Mouse (Mus musculus): ENCODE data around the gene Dysf. TPM values are rescaled to one million over a fixed set of nuclear protein-coding genes. Genes with fewer than 3 reads are reported as not detected.

The Dysf gene
- polyA plus RNA-seq, 1 experiment from 2014 or later, result 2.4 TPM

DNA sequence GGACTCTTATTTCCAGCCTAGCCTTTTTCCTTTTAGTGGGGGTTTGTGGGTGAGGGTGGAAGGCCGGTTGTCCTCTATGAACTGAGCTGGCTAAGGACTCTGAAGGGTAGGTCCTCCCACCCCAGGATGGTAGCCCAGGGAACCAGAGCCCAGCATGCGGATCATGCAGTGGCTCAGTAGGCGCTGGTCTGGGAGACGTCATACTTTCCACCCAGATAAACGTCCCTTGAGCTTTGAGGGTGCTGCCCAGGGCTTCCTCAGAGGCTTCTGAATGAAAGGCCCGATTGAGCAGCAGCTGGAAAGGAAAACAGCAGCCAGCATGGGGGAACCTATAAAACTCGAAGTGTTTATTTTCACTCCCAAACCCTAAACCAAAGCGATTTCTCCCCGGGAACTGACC is 123.1 kb downstream of the Dysf start:
- H3K4me2 ChIP-seq, result no peak overlapping the region
- no peak overlapping the region for H3K9ac ChIP-seq
- H3K4me3 ChIP-seq, result no peak overlapping the region
- no peak overlapping the region for H3K27ac ChIP-seq
- no peaks in the 10 kb centered on the region for H3K9me3 ChIP-seq
- no peak for ATAC-seq (ENCODE audit: low FRiP score)
- H3K4me1 ChIP-seq (replicated peaks), result peaks cover 7% of the 10 kb centered on the region
- 73% methylated on average over 9 of the region's 9 CpGs for WGBS
- H3K27me3 ChIP-seq, result peaks cover 3% of the 10 kb centered on the region; the same call in 1 of the 2 replicates
- H3K36me3 ChIP-seq, result no peaks in the 10 kb centered on the region

DNA sequence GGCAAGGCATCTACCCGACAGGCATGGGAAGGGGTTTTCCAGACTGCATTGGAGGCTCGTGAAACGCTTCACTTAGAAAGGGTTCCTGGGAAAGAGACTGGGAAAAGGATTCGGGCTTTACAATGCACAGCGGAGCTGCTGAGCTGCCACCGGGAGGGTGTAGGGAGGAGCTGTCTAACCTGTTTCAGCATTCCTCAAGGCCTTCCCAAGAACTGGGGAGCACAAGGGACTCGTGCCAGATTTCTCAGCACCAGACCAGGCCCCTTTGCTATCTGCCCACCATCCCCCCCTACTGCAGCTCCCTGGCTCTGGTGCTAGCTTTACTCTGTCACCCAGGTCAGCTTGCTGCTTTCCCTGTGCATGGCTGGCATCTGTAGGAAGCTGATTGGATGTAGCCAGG is 124.7 kb downstream of the Dysf start:
- H3K27me3 ChIP-seq, result peaks cover 3% of the 10 kb centered on the region; the same call in 1 of the 2 replicates
- no peak overlapping the region for H3K4me3 ChIP-seq
- H3K4me1 ChIP-seq (replicated peaks), result peaks cover 7% of the 10 kb centered on the region
- H3K4me2 ChIP-seq, result no peak overlapping the region
- ATAC-seq (ENCODE audit: low FRiP score), result no peak
- no peaks in the 10 kb centered on the region for H3K9me3 ChIP-seq
- H3K27ac ChIP-seq, result no peak overlapping the region
- no peaks in the 10 kb centered on the region for H3K36me3 ChIP-seq
- 72% methylated on average over 7 of the region's 7 CpGs for whole genome bisulfite sequencing
- H3K9ac ChIP-seq, result no peak overlapping the region

DNA sequence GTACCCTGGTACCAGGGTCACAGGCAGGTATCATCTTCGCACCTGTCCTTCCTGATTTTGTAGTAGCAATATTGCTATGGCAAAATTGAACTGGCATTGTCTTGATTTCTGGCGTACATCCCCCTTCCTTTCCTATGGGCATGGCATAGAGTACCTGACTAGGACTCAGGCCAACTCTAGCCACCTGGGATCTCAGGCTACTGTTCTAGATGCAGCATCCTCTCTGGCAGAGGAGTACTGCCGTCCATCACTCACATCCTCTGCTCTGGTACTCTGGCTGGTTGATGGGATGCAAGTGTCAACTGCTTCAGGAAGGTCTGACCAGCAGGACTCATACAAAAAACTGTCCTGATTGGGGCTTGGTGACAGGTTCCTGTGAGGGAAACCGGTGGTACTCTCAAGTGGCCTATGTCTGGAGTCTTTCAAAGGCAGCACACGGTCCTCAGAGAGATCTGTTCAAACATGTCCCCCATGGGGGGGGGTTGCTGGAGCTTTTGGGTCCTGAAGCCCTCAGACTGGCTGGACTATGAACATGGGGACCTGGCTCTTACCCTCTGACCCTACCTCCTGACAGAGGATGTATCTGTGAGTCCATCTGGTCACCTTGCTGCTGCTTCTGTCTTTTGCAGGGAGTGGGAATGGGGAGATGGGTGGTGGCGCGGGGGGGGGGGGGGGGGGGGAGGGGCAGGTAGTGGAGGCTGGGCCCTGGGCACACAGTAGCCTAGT is 125.8 kb downstream of the Dysf start:
- Histone ChIP-seq H3K27ac (no peak overlapping the region), H3K36me3 (no peaks in the 10 kb centered on the region), H3K4me3 (no peak overlapping the region), H3K4me2 (no peak overlapping the region), H3K4me1 (replicated peaks) (peaks cover 7% of the 10 kb centered on the region), H3K27me3 (peaks cover 3% of the 10 kb centered on the region; the same call in 1 of the 2 replicates), H3K9ac (no peak overlapping the region), H3K9me3 (no peaks in the 10 kb centered on the region)
- ATAC-seq (ENCODE audit: low FRiP score), result no peak
- WGBS, result 70% methylated on average over 5 of the region's 7 CpGs

DNA sequence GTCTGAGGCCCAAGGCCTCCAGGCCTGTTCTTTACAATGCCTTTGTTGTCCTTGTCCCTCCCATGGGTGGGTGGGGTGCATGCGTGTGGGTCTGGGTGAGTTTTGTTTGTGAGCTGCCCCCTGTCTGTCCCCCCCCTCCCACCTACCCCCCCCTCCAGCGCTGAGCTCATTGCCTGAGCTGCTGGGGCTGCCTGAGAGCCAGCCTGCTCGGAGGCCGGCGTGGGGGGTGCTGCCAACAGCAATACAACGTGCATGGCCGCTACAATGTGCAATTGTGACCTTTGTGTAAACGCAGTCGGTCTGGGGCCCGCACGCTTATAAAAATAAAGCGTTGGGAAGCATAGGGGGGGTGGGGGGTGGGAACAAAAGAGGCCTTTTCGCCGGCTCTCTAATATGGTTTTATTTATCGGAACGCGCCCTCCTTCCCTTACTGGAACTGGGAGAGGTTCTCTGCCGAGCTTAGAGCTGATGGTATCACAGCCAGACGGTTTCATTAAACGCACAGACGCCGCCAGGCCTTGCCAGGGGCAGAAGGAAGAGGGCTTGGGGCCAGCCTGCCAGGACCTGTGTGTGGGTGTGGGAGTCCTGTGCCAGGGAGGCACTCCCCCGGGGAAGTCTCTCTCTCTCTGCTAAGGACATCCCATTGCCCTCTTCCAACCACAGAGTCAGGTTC is 126.5 kb downstream of the Dysf start:
- WGBS, result 28% methylated on average over 23 of the region's 23 CpGs
- no peaks in the 10 kb centered on the region for H3K9me3 ChIP-seq
- peak overlapping the region; percentile 35; the same call in 1 of the 2 replicates for H3K9ac ChIP-seq
- H3K27me3 ChIP-seq, result peaks cover 3% of the 10 kb centered on the region; the same call in 1 of the 2 replicates
- ATAC-seq (ENCODE audit: low FRiP score), result peak; percentile 80
- no peaks in the 10 kb centered on the region for H3K36me3 ChIP-seq
- H3K4me1 ChIP-seq (replicated peaks), result peaks cover 7% of the 10 kb centered on the region
- H3K27ac ChIP-seq, result peak overlapping the region; percentile 44; the same call in 1 of the 2 replicates
- no peak overlapping the region for H3K4me3 ChIP-seq
- H3K4me2 ChIP-seq, result peak overlapping the region; percentile 15; the same call in 1 of the 2 replicates

DNA sequence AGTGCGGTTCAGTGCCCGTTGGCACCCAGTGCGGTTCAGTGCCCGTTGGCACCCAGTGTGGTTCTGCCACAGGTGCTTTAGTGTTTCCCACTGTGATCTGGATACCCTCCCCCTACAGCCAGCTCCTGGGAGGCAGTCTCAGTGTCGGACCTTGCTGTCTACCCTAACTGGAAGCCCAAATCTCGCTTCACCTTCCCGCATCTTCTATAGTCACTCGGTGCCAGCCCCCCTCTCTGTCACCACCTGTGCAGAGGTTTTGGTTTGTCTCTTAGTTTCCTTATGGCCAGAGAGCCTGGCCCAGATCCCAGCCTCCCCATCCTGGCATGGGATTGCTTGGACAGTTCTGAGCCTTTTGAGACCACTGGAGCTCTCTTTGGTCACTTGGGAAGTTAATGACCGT is 127.3 kb downstream of the Dysf start:
- 93% methylated on average over 9 of the region's 9 CpGs for WGBS
- peaks cover 7% of the 10 kb centered on the region for H3K4me1 ChIP-seq (replicated peaks)
- ATAC-seq (ENCODE audit: low FRiP score), result no peak
- H3K4me2 ChIP-seq, result no peak overlapping the region
- H3K27ac ChIP-seq, result no peak overlapping the region
- no peak overlapping the region for H3K9ac ChIP-seq
- no peaks in the 10 kb centered on the region for H3K36me3 ChIP-seq
- no peaks in the 10 kb centered on the region for H3K9me3 ChIP-seq
- 0 out of 2 replicates have a peak, but pooled peaks cover 3% of the 10 kb centered on the region for H3K27me3 ChIP-seq
- no peak overlapping the region for H3K4me3 ChIP-seq

GRCm38 (mm10) chr6:84136345-84136744 is 128.0 kb downstream of the Dysf start:
- no peak overlapping the region for H3K4me3 ChIP-seq
- no peak for ATAC-seq (ENCODE audit: low FRiP score)
- H3K9ac ChIP-seq, result no peak overlapping the region
- H3K36me3 ChIP-seq, result no peaks in the 10 kb centered on the region
- 0 out of 2 replicates have a peak, but pooled peaks cover 3% of the 10 kb centered on the region for H3K27me3 ChIP-seq
- peaks cover 7% of the 10 kb centered on the region for H3K4me1 ChIP-seq (replicated peaks)
- H3K27ac ChIP-seq, result no peak overlapping the region
- WGBS, result 86% methylated on average over 11 of the region's 11 CpGs
- no peak overlapping the region for H3K4me2 ChIP-seq
- H3K9me3 ChIP-seq, result no peaks in the 10 kb centered on the region

- no peak overlapping the region for H3K4me3 ChIP-seq
- H3K4me1 ChIP-seq (replicated peaks), result peaks cover 3% of the 10 kb centered on the region
- H3K36me3 ChIP-seq, result no peaks in the 10 kb centered on the region
- H3K27ac ChIP-seq, result no peak overlapping the region
- H3K27me3 ChIP-seq, result no peaks in the 10 kb centered on the region
- WGBS, result 85% methylated on average over 14 of the region's 14 CpGs
- no peaks in the 10 kb centered on the region for H3K9me3 ChIP-seq
- no peak overlapping the region for H3K4me2 ChIP-seq
- no peak overlapping the region for H3K9ac ChIP-seq
- no peak for ATAC-seq (ENCODE audit: low FRiP score)
Observed at GRCm38 (mm10) chr6:84139932-84140331, 131.5 kb downstream of the Dysf start.

GRCm38 (mm10) chr6:84142481-84142880 is 134.1 kb downstream of the Dysf start:
- Histone ChIP-seq H3K9me3 (no peaks in the 10 kb centered on the region), H3K4me1 (replicated peaks) (no peaks in the 10 kb centered on the region), H3K4me2 (no peak overlapping the region), H3K27ac (no peak overlapping the region), H3K27me3 (no peaks in the 10 kb centered on the region), H3K36me3 (no peaks in the 10 kb centered on the region), H3K9ac (no peak overlapping the region), H3K4me3 (no peak overlapping the region)
- ATAC-seq (ENCODE audit: low FRiP score), result 0 out of 2 replicates have a peak, but pooled peaks have one; percentile 24
- WGBS, result 75% methylated on average over 9 of the region's 9 CpGs

GRCm38 (mm10) chr6:84143328-84143727 is 134.9 kb downstream of the Dysf start:
- Histone ChIP-seq H3K4me2 (no peak overlapping the region), H3K27ac (no peak overlapping the region), H3K27me3 (no peaks in the 10 kb centered on the region), H3K4me3 (no peak overlapping the region), H3K9ac (no peak overlapping the region), H3K36me3 (no peaks in the 10 kb centered on the region), H3K9me3 (no peaks in the 10 kb centered on the region), H3K4me1 (replicated peaks) (no peaks in the 10 kb centered on the region)
- WGBS, result 79% methylated on average over 1 of the region's 1 CpGs
- no peak; the same call in 1 of the 2 replicates for ATAC-seq (ENCODE audit: low FRiP score)

DNA sequence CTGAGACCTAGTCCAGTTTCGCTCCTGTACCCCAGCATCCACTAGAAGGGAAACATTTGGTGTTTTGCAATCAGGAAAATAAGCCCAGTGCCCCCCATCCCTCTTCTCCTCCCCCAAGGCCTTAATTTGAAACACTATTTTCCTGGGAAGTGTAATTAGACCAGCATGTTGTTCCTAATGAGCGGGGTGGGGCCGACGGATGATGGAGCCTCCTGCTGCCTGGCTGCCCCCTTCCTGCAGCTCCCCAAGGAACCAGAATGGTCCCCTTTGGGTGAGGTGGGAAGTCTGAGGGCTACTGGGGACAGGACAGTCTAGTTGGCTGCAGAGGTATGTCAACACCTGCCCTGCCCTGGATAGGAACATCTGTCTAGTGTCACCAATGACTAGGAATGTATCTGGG is 136.0 kb downstream of the Dysf start:
- no peaks in the 10 kb centered on the region for H3K27me3 ChIP-seq
- H3K4me3 ChIP-seq, result no peak overlapping the region
- H3K9me3 ChIP-seq, result no peaks in the 10 kb centered on the region
- no peaks in the 10 kb centered on the region for H3K4me1 ChIP-seq (replicated peaks)
- 81% methylated on average over 4 of the region's 4 CpGs for WGBS
- no peak overlapping the region for H3K27ac ChIP-seq
- no peak for ATAC-seq (ENCODE audit: low FRiP score)
- no peak overlapping the region for H3K4me2 ChIP-seq
- no peak overlapping the region for H3K9ac ChIP-seq
- no peaks in the 10 kb centered on the region for H3K36me3 ChIP-seq

GRCm38 (mm10) chr6:84147206-84148004 is 139.0 kb downstream of the Dysf start:
- H3K4me3 ChIP-seq, result no peak overlapping the region
- H3K4me1 ChIP-seq (replicated peaks), result no peaks in the 10 kb centered on the region
- 81% methylated on average over 13 of the region's 13 CpGs for WGBS
- no peaks in the 10 kb centered on the region for H3K36me3 ChIP-seq
- H3K27ac ChIP-seq, result no peak overlapping the region
- no peaks in the 10 kb centered on the region for H3K9me3 ChIP-seq
- H3K4me2 ChIP-seq, result no peak overlapping the region
- H3K27me3 ChIP-seq, result no peaks in the 10 kb centered on the region
- no peak overlapping the region for H3K9ac ChIP-seq
- ATAC-seq (ENCODE audit: low FRiP score), result no peak

DNA sequence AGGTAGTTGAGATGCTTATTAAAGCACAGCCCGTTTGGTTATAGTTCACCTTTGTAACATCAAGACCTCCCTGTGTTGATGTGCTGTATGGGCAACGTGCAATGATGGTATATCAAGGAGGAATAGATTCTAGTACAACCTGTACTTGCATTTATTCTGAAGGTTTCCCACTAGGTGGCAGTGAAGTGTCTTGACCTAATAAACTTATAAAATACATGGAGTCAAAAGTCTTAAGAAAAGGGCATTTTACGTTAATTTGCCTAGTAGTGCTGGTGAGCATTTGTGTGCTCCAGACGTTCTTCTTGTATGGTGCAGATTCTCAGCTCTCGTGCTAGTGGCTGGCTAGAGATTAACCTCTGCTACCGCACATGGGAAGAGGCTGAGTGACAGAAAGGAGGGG is 140.1 kb downstream of the Dysf start:
- H3K4me1 ChIP-seq (replicated peaks), result no peaks in the 10 kb centered on the region
- H3K27ac ChIP-seq, result no peak overlapping the region
- ATAC-seq (ENCODE audit: low FRiP score), result no peak
- H3K9me3 ChIP-seq, result no peaks in the 10 kb centered on the region
- H3K9ac ChIP-seq, result no peak overlapping the region
- 77% methylated on average over 6 of the region's 6 CpGs for WGBS
- H3K4me2 ChIP-seq, result no peak overlapping the region
- H3K36me3 ChIP-seq, result no peaks in the 10 kb centered on the region
- H3K4me3 ChIP-seq, result no peak overlapping the region
- no peaks in the 10 kb centered on the region for H3K27me3 ChIP-seq

Measured in hindbrain, embryonic 13.5 days (tissue).